15 mouse cellular contexts compared by ENCODE assay signal in genomic region chr13:111874330-111874729, GRCm38 (mm10).
"Had no signal": no experiment of that assay in that cellular context is flagged by ENCODE, and none has a peak within 500 bp of the region (broad histone marks: within the 10 kb centered on the region; RNA-seq: fewer than 3 reads in every experiment).

No protein-coding gene starts in this region.

- H3K27ac ChIP-seq: midbrain, embryonic 13.5 days; midbrain, embryonic 15.5 days; neural tube, embryonic 13.5 days; neural tube, embryonic 15.5 days; stomach, embryonic 15.5 days; stomach, postnatal 0 days had no signal

- DNase-seq: lung, adult 18-20 months; lung, embryonic 14.5 days; lung, postnatal 10 days; lung, postnatal 4 days; right cerebral cortex, postnatal 14 days; thymus, adult 2 months; thymus, postnatal 25 days; thymus, postnatal 4 days had no signal

- H3K4me2 ChIP-seq: lung, embryonic 14.5 days; midbrain, embryonic 11.5 days; midbrain, embryonic 13.5 days; midbrain, embryonic 15.5 days; neural tube, embryonic 13.5 days; neural tube, embryonic 15.5 days; stomach, embryonic 15.5 days had no signal

- H3K36me3 ChIP-seq: midbrain, embryonic 13.5 days; midbrain, embryonic 15.5 days; neural tube, embryonic 13.5 days; neural tube, embryonic 15.5 days; stomach, embryonic 15.5 days had no signal

- H3K4me3 ChIP-seq: midbrain, embryonic 13.5 days; midbrain, embryonic 15.5 days; neural tube, embryonic 13.5 days; neural tube, embryonic 15.5 days; stomach, embryonic 15.5 days had no signal

- H3K9me3 ChIP-seq: midbrain, embryonic 13.5 days; midbrain, embryonic 15.5 days; neural tube, embryonic 13.5 days; neural tube, embryonic 15.5 days; stomach, embryonic 15.5 days had no signal

- H3K9ac ChIP-seq: lung, embryonic 14.5 days; midbrain, embryonic 13.5 days; midbrain, embryonic 15.5 days; neural tube, embryonic 13.5 days; neural tube, embryonic 15.5 days; stomach, embryonic 15.5 days had no signal

- H3K27me3 ChIP-seq: midbrain, embryonic 13.5 days; midbrain, embryonic 15.5 days; neural tube, embryonic 13.5 days; neural tube, embryonic 15.5 days; stomach, embryonic 15.5 days had no signal
